Mouse (Mus musculus) ES-E14 (cell line): ENCODE results near the gene Zcchc24.

ENCODE experiments used
- CHD2 ChIP-seq: IDR thresholded peaks from 2 replicates; pipeline ENCODE4 v1.6.1; 2014; ENCODE audit warnings: mild to moderate bottlenecking, low read depth, low read length, inconsistent platforms
- HCFC1 ChIP-seq: IDR thresholded peaks from 2 replicates; pipeline ENCODE4 v1.6.1; 2012; ENCODE audit warnings: low read length, inconsistent platforms, borderline replicate concordance; ENCODE audit not compliant: insufficient read depth
- MAFK ChIP-seq: IDR thresholded peaks from 2 replicates; pipeline ENCODE4 v1.6.1; 2014; ENCODE audit warnings: mild to moderate bottlenecking, low read depth, low read length, inconsistent platforms; ENCODE audit not compliant: insufficient read depth
- ZC3H11A ChIP-seq: IDR thresholded peaks from 2 replicates; pipeline ENCODE4 v1.6.1; 2012; ENCODE audit warnings: low read depth, mild to moderate bottlenecking, inconsistent platforms, low read length, borderline replicate concordance
- ZNF384 ChIP-seq: IDR thresholded peaks from 2 replicates; pipeline ENCODE4 v1.6.1; 2012; ENCODE audit warnings: low read depth, low read length, inconsistent platforms

- TF ChIP-seq ZC3H11A: no peak
- TF ChIP-seq ZNF384: no peak
- no peak for TF ChIP-seq HCFC1
- TF ChIP-seq MAFK: no peak
- TF ChIP-seq CHD2: no peak
Measured at GRCm38 (mm10) chr14:25711602-25712001, 57.2 kb downstream of the Zcchc24 start.
